22 mouse cellular contexts compared by ENCODE assay signal in genomic region chr15:84126871-84127270, GRCm38 (mm10). TPM values are rescaled to one million over a fixed set of nuclear protein-coding genes. Genes with fewer than 3 reads are reported as not detected.
DNase-seq lines count a peak whose midpoint lies in the region; ATAC-seq and TF ChIP-seq lines count a peak whose summit lies in the region.
"Had no signal": no experiment of that assay in that cellular context is flagged by ENCODE, and none has a peak within 500 bp of the region (broad histone marks: within the 10 kb centered on the region; RNA-seq: fewer than 3 reads in every experiment).

No protein-coding gene starts in this region.

- no peak overlapping the region for H3K4me2 ChIP-seq in liver, embryonic 14.5 days (ENCODE audit: low read depth)
- H3K4me2 ChIP-seq in liver, embryonic 12.5 days, result no peak overlapping the region
- H3K4me2 ChIP-seq in neural tube, embryonic 15.5 days, result no peak overlapping the region
- H3K4me2 ChIP-seq: lung, embryonic 15.5 days; neural tube, embryonic 13.5 days had no signal

- no peak for ATAC-seq in liver, embryonic 14.5 days (ENCODE audit: insufficient read depth)
- no peak for ATAC-seq in liver, embryonic 12.5 days
- peak; percentile 97 for ATAC-seq in megakaryocyte progenitor cell, adult 5-6 weeks (replicated peaks; ENCODE audit: poor library complexity)
- ATAC-seq in neural tube, embryonic 15.5 days (ENCODE audit: low FRiP score), result no peak
- ATAC-seq: midbrain, embryonic 16.5 days had no signal

- no peaks in the 10 kb centered on the region for H3K36me3 ChIP-seq in liver, embryonic 14.5 days (replicated peaks; ENCODE audit: control insufficient read depth, insufficient read depth, low read depth)
- no peaks in the 10 kb centered on the region for H3K36me3 ChIP-seq in liver, embryonic 12.5 days
- no peaks in the 10 kb centered on the region for H3K36me3 ChIP-seq in neural tube, embryonic 15.5 days
- H3K36me3 ChIP-seq: lung, embryonic 15.5 days; neural tube, embryonic 13.5 days had no signal

- H3K4me1 ChIP-seq in liver, embryonic 14.5 days (replicated peaks; ENCODE audit: control insufficient read depth in 2 of 2, insufficient read depth in 2 of 2, low read length in 1 of 2), result no peaks in the 10 kb centered on the region
- H3K4me1 ChIP-seq in liver, embryonic 12.5 days, result no peaks in the 10 kb centered on the region
- peaks cover 13% of the 10 kb centered on the region for H3K4me1 ChIP-seq in bone marrow macrophage, adult 2 months (ENCODE audit: control insufficient read depth, insufficient read depth, low read length)
- no peaks in the 10 kb centered on the region for H3K4me1 ChIP-seq in neural tube, embryonic 15.5 days
- H3K4me1 ChIP-seq: lung, embryonic 15.5 days; neural tube, embryonic 13.5 days had no signal

- H3K9me3 ChIP-seq in liver, embryonic 14.5 days (ENCODE audit: control insufficient read depth, low read length), result no peaks in the 10 kb centered on the region
- no peaks in the 10 kb centered on the region for H3K9me3 ChIP-seq in liver, embryonic 12.5 days (replicated peaks)
- H3K9me3 ChIP-seq in neural tube, embryonic 15.5 days (replicated peaks), result no peaks in the 10 kb centered on the region
- H3K9me3 ChIP-seq: lung, embryonic 15.5 days; neural tube, embryonic 13.5 days had no signal

- TF ChIP-seq CTCF in liver, embryonic 14.5 days (IDR thresholded peaks at IDR 0.05; ENCODE audit: low read depth), result peak; percentile 29; the same call in 1 of the 2 replicates
- TF ChIP-seq CTCF in bone marrow macrophage, adult 2 months (IDR thresholded peaks at IDR 0.05; ENCODE audit: low read depth, low read length), result peak; percentile 68

- no peaks in the 10 kb centered on the region for H3K27me3 ChIP-seq in liver, embryonic 14.5 days (ENCODE audit: control insufficient read depth, insufficient read depth, low read length)
- no peaks in the 10 kb centered on the region for H3K27me3 ChIP-seq in liver, embryonic 12.5 days (replicated peaks)
- no peaks in the 10 kb centered on the region for H3K27me3 ChIP-seq in neural tube, embryonic 15.5 days (replicated peaks)
- H3K27me3 ChIP-seq: lung, embryonic 15.5 days; neural tube, embryonic 13.5 days had no signal

- no peak for TF ChIP-seq POLR2A in bone marrow macrophage, adult 2 months (IDR thresholded peaks at IDR 0.05; ENCODE audit: borderline replicate concordance, low read depth, low read length)

- no peak overlapping the region for H3K9ac ChIP-seq in liver, embryonic 14.5 days (replicated peaks)
- H3K9ac ChIP-seq in liver, embryonic 12.5 days, result no peak overlapping the region
- H3K9ac ChIP-seq in neural tube, embryonic 15.5 days (replicated peaks), result no peak overlapping the region
- H3K9ac ChIP-seq: lung, embryonic 15.5 days; neural tube, embryonic 13.5 days had no signal

- intact Hi-C loops in left cerebral cortex, postnatal 4 days (cut with DNase I), result no loop called here

- DNase-seq in liver, embryonic 14.5 days (ENCODE audit: low read depth in 3 of 3, low spot score in 3 of 3), result no peak
- peak; percentile 45 for DNase-seq in ES-CJ7 (ENCODE audit: low read depth, low spot score)
- no peak for DNase-seq in left cerebral cortex, postnatal 4 days
- DNase-seq: cerebellum, adult 11 months; heart, adult 2 months had no signal

- no peak overlapping the region for H3K4me3 ChIP-seq in liver, embryonic 14.5 days (ENCODE audit: insufficient read depth in 1 of 2, low read depth in 2 of 2, low read length in 2 of 2)
- no peak overlapping the region for H3K4me3 ChIP-seq in liver, embryonic 12.5 days
- H3K4me3 ChIP-seq in bone marrow macrophage, adult 2 months (ENCODE audit: insufficient read depth, low read length), result no peak overlapping the region
- no peak overlapping the region for H3K4me3 ChIP-seq in neural tube, embryonic 15.5 days (replicated peaks)
- H3K4me3 ChIP-seq: heart, adult 2 months; lung, embryonic 15.5 days; neural tube, embryonic 13.5 days had no signal

- no peak overlapping the region for H3K27ac ChIP-seq in liver, embryonic 14.5 days
- H3K27ac ChIP-seq in liver, embryonic 12.5 days, result no peak overlapping the region
- H3K27ac ChIP-seq in bone marrow macrophage, adult 2 months (ENCODE audit: insufficient read depth, low read depth, low read length), result peak overlapping the region; percentile 16; the same call in 1 of the 2 replicates
- no peak overlapping the region for H3K27ac ChIP-seq in neural tube, embryonic 15.5 days (replicated peaks)
- H3K27ac ChIP-seq: heart, adult 2 months; lung, embryonic 15.5 days; neural tube, embryonic 13.5 days had no signal

- 26% methylated on average over 5 of the region's 5 CpGs for WGBS in liver, embryonic 14.5 days (ENCODE audit: insufficient replicate concordance)
- WGBS in liver, embryonic 12.5 days (ENCODE audit: insufficient replicate concordance), result 20% methylated on average over 5 of the region's 5 CpGs
- WGBS in neural tube, embryonic 15.5 days, result 42% methylated on average over 5 of the region's 5 CpGs

- TF ChIP-seq EP300 in liver, embryonic 14.5 days (IDR thresholded peaks at IDR 0.05; ENCODE audit: low read depth), result no peak

RNA-seq across cellular contexts. Expression of gene Pnpla5, which starts 3.9 kb away (rescaled TPM):
- 0.02 TPM in 2 replicates for polyA plus RNA-seq in liver, embryonic 14.5 days (2012; rRNA removed)
- polyA plus RNA-seq in liver, embryonic 14.5 days (2014; fragmentation: Nextera tagmentation; extraction: Ambion mirVana), result not detected in 2 replicates
- polyA plus RNA-seq in liver, embryonic 12.5 days (2016; fragmentation: Nextera tagmentation; extraction: Ambion mirVana), result 0.07 TPM in 1 of 2 replicates, not detected in the other
- not detected in 2 replicates for polyA plus RNA-seq in bone marrow macrophage, adult 2 months (2012; ENCODE audit: insufficient read depth, insufficient read length, missing spikeins)
- total RNA-seq in megakaryocyte progenitor cell, adult 5-6 weeks (2015), result not detected in 2 replicates
- not detected in 2 replicates for total RNA-seq in megakaryocyte progenitor cell, adult 5-6 weeks (2017)
- not detected in 2 replicates for polyA plus RNA-seq in neural tube, embryonic 15.5 days (2015; fragmentation: Nextera tagmentation; extraction: Ambion mirVana)
- total RNA-seq in left cerebral cortex, postnatal 4 days (2021), result not detected
- total RNA-seq: CH12.LX; heart, adult 2 months; heart, postnatal 25 days; layer of hippocampus, postnatal 14 days; left cerebral cortex, postnatal 36 days had no signal
- polyA plus RNA-seq: cortical plate, adult 2 months; embryonic facial prominence, embryonic 14.5 days; forebrain, embryonic 11.5 days; heart, adult 2 months; intestine, embryonic 14.5 days; kidney, embryonic 16.5 days; lung, embryonic 15.5 days; midbrain, embryonic 16.5 days; neural tube, embryonic 13.5 days; urinary bladder, adult 2 months had no signal

RNA-seq across cellular contexts. Expression of gene Sult4a1, which starts 21.3 kb away (rescaled TPM):
- 0.06 and 0.16 TPM in 2 replicates for polyA plus RNA-seq in liver, embryonic 14.5 days (2012; rRNA removed)
- polyA plus RNA-seq in liver, embryonic 14.5 days (2014; fragmentation: Nextera tagmentation; extraction: Ambion mirVana), result not detected in 2 replicates
- 0.14 and 0.18 TPM in 2 replicates for polyA plus RNA-seq in liver, embryonic 12.5 days (2016; fragmentation: Nextera tagmentation; extraction: Ambion mirVana)
- polyA plus RNA-seq in bone marrow macrophage, adult 2 months (2012; ENCODE audit: insufficient read depth, insufficient read length, missing spikeins), result not detected in 2 replicates
- not detected in 2 replicates for total RNA-seq in megakaryocyte progenitor cell, adult 5-6 weeks (2015)
- not detected in 2 replicates for total RNA-seq in megakaryocyte progenitor cell, adult 5-6 weeks (2017)
- 130 and 150 TPM in 2 replicates for polyA plus RNA-seq in neural tube, embryonic 15.5 days (2015; fragmentation: Nextera tagmentation; extraction: Ambion mirVana)
- 100 to 1,000 TPM; 171 to 184 TPM for total RNA-seq in left cerebral cortex, postnatal 4 days (2021)
- total RNA-seq: CH12.LX; heart, postnatal 25 days had no signal

RNA-seq across cellular contexts. Expression of gene Pnpla3, which starts 40.8 kb away (rescaled TPM):
- polyA plus RNA-seq in liver, embryonic 14.5 days (2012; rRNA removed), result 4.0 TPM in 2 replicates
- 0.66 and 0.72 TPM in 2 replicates for polyA plus RNA-seq in liver, embryonic 14.5 days (2014; fragmentation: Nextera tagmentation; extraction: Ambion mirVana)
- 1.4 and 1.5 TPM in 2 replicates for polyA plus RNA-seq in liver, embryonic 12.5 days (2016; fragmentation: Nextera tagmentation; extraction: Ambion mirVana)
- polyA plus RNA-seq in bone marrow macrophage, adult 2 months (2012; ENCODE audit: insufficient read depth, insufficient read length, missing spikeins), result not detected in 2 replicates
- total RNA-seq in megakaryocyte progenitor cell, adult 5-6 weeks (2015), result not detected in 2 replicates
- not detected in 2 replicates for total RNA-seq in megakaryocyte progenitor cell, adult 5-6 weeks (2017)
- polyA plus RNA-seq in neural tube, embryonic 15.5 days (2015; fragmentation: Nextera tagmentation; extraction: Ambion mirVana), result 5.9 and 6.6 TPM in 2 replicates
- total RNA-seq in left cerebral cortex, postnatal 4 days (2021), result 10 to 100 TPM; 12.6 to 13.1 TPM

Comparison
In these comparisons a context has a peak if more than half of its experiments do, and no peak if none do; other contexts are left out.
1. RNA of gene Sult4a1, which starts 21.3 kb away (polyA plus RNA-seq): 130 to 150 TPM in neural tube, embryonic 15.5 days; 0.14 to 0.18 TPM in liver, embryonic 12.5 days, not detected in bone marrow macrophage, adult 2 months and 0.06 to 0.16 TPM in liver, embryonic 14.5 days; every median in the first group is over 100 times any median in the second.